Mouse (Mus musculus) lung, postnatal 0 days (tissue): Measurements from ENCODE around the gene Ddx56.

Experiments
- CTCF ChIP-seq: IDR thresholded peaks from 2 replicates; pipeline ENCODE4 v1.5.1; 2016; ENCODE audit warnings: antibody characterized with exemption, mild to moderate bottlenecking
- EP300 ChIP-seq: IDR thresholded peaks from 2 replicates; pipeline ENCODE4 v1.6.1; 2016; ENCODE audit warnings: antibody characterized with exemption, mild to moderate bottlenecking, control low read depth

DNA sequence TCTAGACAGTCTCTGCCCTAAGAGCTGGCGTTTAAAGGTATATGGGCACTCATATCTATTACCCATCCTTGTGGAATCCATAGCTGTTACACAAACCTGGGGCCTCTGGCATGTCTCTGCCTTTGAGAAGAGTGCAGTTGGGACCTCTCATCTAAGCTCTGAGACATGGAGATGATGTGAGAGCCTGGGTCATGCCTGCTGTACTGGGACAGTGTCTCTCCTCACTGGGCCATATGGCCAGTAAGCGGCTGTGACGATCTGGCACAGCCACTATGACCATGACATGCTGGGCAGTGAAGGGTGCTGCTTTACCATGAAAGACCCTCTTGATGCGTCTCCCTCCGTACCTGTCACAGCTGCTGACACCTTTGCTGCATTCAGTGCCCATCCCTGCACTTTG lies 15.3 kb downstream of the Ddx56 start:
- TF ChIP-seq CTCF (no peak), EP300 (no peak)
